Mouse (Mus musculus): ENCODE measurements around the gene Zfyve27. TPM values are rescaled to one million over a fixed set of nuclear protein-coding genes. Genes with fewer than 3 reads are reported as not detected.

The Zfyve27 gene
- total and polyA plus RNA-seq, 2 experiments: 11.1 to 22.0 TPM

DNA sequence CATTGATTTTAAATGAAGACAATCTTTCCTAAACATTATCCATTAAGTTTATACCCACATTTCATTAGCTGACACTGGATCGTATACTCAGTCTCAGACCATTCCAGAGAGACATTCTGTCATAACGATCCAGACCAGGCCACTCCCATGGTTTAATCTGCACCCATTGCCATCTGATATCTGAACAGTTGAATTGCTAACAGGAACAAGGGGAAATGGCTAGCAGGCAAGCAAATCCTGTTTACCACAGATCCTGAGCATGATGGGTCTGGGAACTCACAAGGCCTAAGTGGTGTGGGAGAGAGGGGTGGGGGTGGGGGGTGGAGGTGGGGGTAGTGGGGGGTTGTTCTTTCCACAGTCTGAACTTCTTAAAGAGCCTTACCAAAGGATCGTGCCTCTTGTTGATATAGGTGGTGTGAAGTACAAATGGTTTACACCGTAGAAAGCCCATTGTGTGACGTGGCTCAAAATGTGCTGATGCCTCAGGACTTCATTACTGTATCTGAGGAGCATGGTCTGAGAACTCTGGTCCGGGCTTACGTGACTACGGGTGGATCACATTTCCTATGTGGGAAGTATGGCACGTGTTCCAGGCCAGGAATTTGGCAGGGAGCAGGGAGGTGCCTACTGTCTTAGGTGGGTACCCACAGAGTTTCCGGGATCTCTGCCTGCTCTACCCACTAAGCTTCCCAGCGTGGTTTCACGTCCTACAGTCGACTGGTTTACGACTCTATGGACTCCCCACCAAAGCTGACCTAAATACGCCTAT is 25.1 kb upstream of the Zfyve27 start:
- H3K27me3 ChIP-seq (ENCODE audit: control insufficient read depth, insufficient read depth, low read length): no peaks in the 10 kb centered on the region
- WGBS: 86% methylated on average over 15 of the region's 15 CpGs
- no peak overlapping the region for H3K9ac ChIP-seq (ENCODE audit: low read depth, low read length)
- H3K27ac ChIP-seq (replicated peaks; ENCODE audit: insufficient read depth, low read depth, low read length): no peak overlapping the region
- no peak overlapping the region for H3K4me3 ChIP-seq (ENCODE audit: insufficient read depth, low read depth, low read length)
- DNase-seq (ENCODE audit: extremely low read depth, low read depth, low spot score): no peak
- peaks cover 2% of the 10 kb centered on the region for H3K4me1 ChIP-seq (ENCODE audit: control insufficient read depth, insufficient read depth, low read length)
- TF ChIP-seq CTCF (IDR thresholded peaks at IDR 0.05; ENCODE audit: low read depth, low read length): no peak
- TF ChIP-seq POLR2A (IDR thresholded peaks at IDR 0.05; ENCODE audit: extremely low read depth, insufficient read depth, low read length): no peak
- H3K36me3 ChIP-seq (ENCODE audit: control insufficient read depth, insufficient read depth, low read length): no peaks in the 10 kb centered on the region
- H3K79me2 ChIP-seq (ENCODE audit: control insufficient read depth, insufficient read depth, low read length): no peaks in the 10 kb centered on the region

DNA sequence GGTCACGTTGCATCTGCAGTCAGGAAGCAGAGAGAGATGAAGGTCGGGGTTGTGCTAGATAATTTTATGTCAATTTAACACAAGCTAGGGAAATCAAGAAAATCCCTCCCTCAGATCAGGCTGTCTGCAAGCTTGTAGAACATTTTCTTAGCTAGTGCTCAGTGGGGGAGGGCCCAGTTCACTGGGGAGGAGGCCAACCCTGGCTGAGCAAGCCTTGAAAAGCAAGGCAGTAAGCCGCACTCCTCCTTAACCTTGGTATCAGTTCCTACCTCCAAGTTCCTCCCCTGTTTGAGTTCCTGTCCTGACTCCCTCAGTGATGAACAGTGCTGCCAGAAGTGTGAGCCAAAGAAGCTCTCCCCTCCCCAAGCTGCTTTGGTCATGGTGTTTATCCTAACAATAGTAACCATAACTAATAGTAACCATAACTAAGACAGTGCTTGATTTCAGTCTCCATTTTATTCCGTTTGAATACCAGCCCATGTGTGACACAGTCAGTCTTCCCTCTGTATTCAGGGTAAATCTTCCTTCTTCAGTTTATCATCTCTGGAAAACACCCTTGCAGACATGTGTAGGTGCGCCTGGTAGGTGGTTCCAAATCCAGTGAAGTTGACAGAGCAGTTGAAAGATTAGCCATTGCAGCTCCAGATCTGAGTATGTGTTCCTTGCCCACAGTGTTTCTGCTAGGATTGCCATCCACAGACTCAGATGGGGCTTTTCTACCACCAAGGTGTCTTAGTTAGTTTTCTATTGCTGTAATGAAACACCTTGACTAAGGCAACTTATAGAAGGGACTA is 23.8 kb upstream of the Zfyve27 start:
- no peak overlapping the region for H3K27ac ChIP-seq (replicated peaks; ENCODE audit: insufficient read depth, low read depth, low read length)
- no peak overlapping the region for H3K9ac ChIP-seq (ENCODE audit: low read depth, low read length)
- DNase-seq (ENCODE audit: extremely low read depth, low read depth, low spot score): no peak
- no peaks in the 10 kb centered on the region for H3K79me2 ChIP-seq (ENCODE audit: control insufficient read depth, insufficient read depth, low read length)
- WGBS: 78% methylated on average over 5 of the region's 5 CpGs
- H3K27me3 ChIP-seq (ENCODE audit: control insufficient read depth, insufficient read depth, low read length): no peaks in the 10 kb centered on the region
- TF ChIP-seq POLR2A (IDR thresholded peaks at IDR 0.05; ENCODE audit: extremely low read depth, insufficient read depth, low read length): no peak
- TF ChIP-seq CTCF (IDR thresholded peaks at IDR 0.05; ENCODE audit: low read depth, low read length): no peak
- H3K36me3 ChIP-seq (ENCODE audit: control insufficient read depth, insufficient read depth, low read length): no peaks in the 10 kb centered on the region
- no peak overlapping the region for H3K4me3 ChIP-seq (ENCODE audit: insufficient read depth, low read depth, low read length)
- H3K4me1 ChIP-seq (ENCODE audit: control insufficient read depth, insufficient read depth, low read length): peaks cover 4% of the 10 kb centered on the region

DNA sequence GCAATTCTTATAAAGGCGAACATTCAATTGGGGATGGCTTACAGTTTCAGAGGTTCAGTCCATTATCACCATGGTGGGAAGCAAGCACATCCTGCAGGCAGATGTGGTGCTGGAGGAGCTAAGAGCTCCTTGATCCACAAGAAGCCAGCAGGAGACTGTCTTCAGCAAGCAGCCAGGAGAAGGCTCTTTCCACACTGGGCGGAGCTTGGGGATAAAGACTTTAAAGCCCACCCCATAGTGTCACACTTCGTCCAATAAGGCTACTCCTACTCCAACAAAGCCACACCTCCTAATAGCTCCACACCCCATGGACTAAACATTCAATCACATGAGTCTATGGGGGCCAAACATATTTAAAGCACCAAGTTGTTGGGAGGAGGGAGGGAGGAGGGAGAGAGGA is 21.8 kb upstream of the Zfyve27 start:
- Histone ChIP-seq H3K36me3 (ENCODE audit: control insufficient read depth, insufficient read depth, low read length) (no peaks in the 10 kb centered on the region), H3K27ac (replicated peaks; ENCODE audit: insufficient read depth, low read depth, low read length) (no peak overlapping the region), H3K79me2 (ENCODE audit: control insufficient read depth, insufficient read depth, low read length) (no peaks in the 10 kb centered on the region), H3K4me1 (ENCODE audit: control insufficient read depth, insufficient read depth, low read length) (peaks cover 15% of the 10 kb centered on the region), H3K4me3 (ENCODE audit: insufficient read depth, low read depth, low read length) (no peak overlapping the region), H3K9ac (ENCODE audit: low read depth, low read length) (no peak overlapping the region), H3K27me3 (ENCODE audit: control insufficient read depth, insufficient read depth, low read length) (no peaks in the 10 kb centered on the region)
- 93% methylated on average over 3 of the region's 3 CpGs for WGBS
- TF ChIP-seq CTCF (IDR thresholded peaks at IDR 0.05; ENCODE audit: low read depth, low read length) (no peak), POLR2A (IDR thresholded peaks at IDR 0.05; ENCODE audit: extremely low read depth, insufficient read depth, low read length) (no peak)
- DNase-seq (ENCODE audit: extremely low read depth, low read depth, low spot score): no peak

DNA sequence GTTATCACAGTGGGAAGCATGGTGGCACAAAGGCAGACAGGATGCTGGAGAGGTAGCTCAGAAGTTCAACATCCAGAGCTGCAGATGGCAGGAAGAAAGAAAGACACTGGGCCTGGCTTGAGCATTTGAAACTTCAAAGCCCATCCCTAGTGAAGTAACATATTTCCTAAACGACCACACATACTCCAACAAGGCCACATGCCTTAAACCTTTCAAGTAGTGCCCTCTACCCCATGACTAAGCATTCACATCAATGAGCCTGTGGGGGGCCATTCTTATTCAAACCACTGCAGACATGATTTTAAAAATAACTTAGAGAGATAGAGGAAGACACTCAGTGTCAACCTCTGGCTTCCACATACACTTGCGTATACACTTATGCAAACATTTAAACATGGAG is 21.0 kb upstream of the Zfyve27 start:
- no peak overlapping the region for H3K27ac ChIP-seq (replicated peaks; ENCODE audit: insufficient read depth, low read depth, low read length)
- TF ChIP-seq POLR2A (IDR thresholded peaks at IDR 0.05; ENCODE audit: extremely low read depth, insufficient read depth, low read length): no peak
- TF ChIP-seq CTCF (IDR thresholded peaks at IDR 0.05; ENCODE audit: low read depth, low read length): no peak
- H3K9ac ChIP-seq (ENCODE audit: low read depth, low read length): no peak overlapping the region
- 92% methylated on average over 2 of the region's 2 CpGs for WGBS
- peaks cover 16% of the 10 kb centered on the region for H3K4me1 ChIP-seq (ENCODE audit: control insufficient read depth, insufficient read depth, low read length)
- H3K36me3 ChIP-seq (ENCODE audit: control insufficient read depth, insufficient read depth, low read length): no peaks in the 10 kb centered on the region
- no peak overlapping the region for H3K4me3 ChIP-seq (ENCODE audit: insufficient read depth, low read depth, low read length)
- H3K79me2 ChIP-seq (ENCODE audit: control insufficient read depth, insufficient read depth, low read length): no peaks in the 10 kb centered on the region
- H3K27me3 ChIP-seq (ENCODE audit: control insufficient read depth, insufficient read depth, low read length): no peaks in the 10 kb centered on the region
- no peak for DNase-seq (ENCODE audit: extremely low read depth, low read depth, low spot score)

DNA sequence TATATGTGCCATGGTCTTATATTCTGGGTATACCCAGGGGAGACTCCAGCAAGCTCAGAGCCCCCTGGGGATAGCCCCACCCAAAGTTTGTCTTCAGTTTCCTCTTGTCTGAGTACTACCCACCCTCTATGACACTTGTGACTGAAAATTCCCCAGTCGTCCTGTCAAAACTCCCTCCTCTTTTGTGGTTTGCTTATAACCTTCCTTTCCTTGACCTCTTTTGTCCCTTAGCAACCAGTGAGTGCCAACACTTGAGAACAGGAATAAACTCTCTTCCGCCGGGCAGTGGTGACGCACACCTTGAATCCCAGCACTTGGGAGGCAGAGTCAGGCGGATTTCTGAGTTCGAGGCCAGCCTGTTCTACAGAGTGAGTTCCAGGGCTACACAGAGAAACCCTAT is 19.7 kb upstream of the Zfyve27 start:
- 43% methylated on average over 6 of the region's 6 CpGs for WGBS
- Histone ChIP-seq H3K27ac (replicated peaks; ENCODE audit: insufficient read depth, low read depth, low read length) (no peak overlapping the region), H3K79me2 (ENCODE audit: control insufficient read depth, insufficient read depth, low read length) (no peaks in the 10 kb centered on the region), H3K4me3 (ENCODE audit: insufficient read depth, low read depth, low read length) (no peak overlapping the region), H3K27me3 (ENCODE audit: control insufficient read depth, insufficient read depth, low read length) (no peaks in the 10 kb centered on the region), H3K4me1 (ENCODE audit: control insufficient read depth, insufficient read depth, low read length) (peaks cover 23% of the 10 kb centered on the region), H3K36me3 (ENCODE audit: control insufficient read depth, insufficient read depth, low read length) (no peaks in the 10 kb centered on the region), H3K9ac (ENCODE audit: low read depth, low read length) (no peak overlapping the region)
- no peak for TF ChIP-seq CTCF (IDR thresholded peaks at IDR 0.05; ENCODE audit: low read depth, low read length)
- no peak for TF ChIP-seq POLR2A (IDR thresholded peaks at IDR 0.05; ENCODE audit: extremely low read depth, insufficient read depth, low read length)
- no peak for DNase-seq (ENCODE audit: extremely low read depth, low read depth, low spot score)
